ENCODE assay signal across 8 mouse cellular contexts in genomic region chr7:19282791-19283405, GRCm38 (mm10). TPM values are rescaled to one million over a fixed set of nuclear protein-coding genes. Genes with fewer than 3 reads are reported as not detected.
DNase-seq lines count a peak whose midpoint lies in the region; ATAC-seq lines count a peak whose summit lies in the region.

No protein-coding gene starts in this region.

- peak overlapping the region; percentile 99 for H3K4me2 ChIP-seq in embryonic facial prominence, embryonic 15.5 days (replicated peaks)
- H3K4me2 ChIP-seq in limb, embryonic 12.5 days = peak overlapping the region; percentile 98
- peak overlapping the region; percentile 83 for H3K4me2 ChIP-seq in midbrain, embryonic 14.5 days (ENCODE audit: low read length)

- peak overlapping the region; percentile 57 for H3K4me3 ChIP-seq in embryonic facial prominence, embryonic 15.5 days (replicated peaks)
- peak overlapping the region; percentile 91 for H3K4me3 ChIP-seq in hindbrain, embryonic 10.5 days
- H3K4me3 ChIP-seq in limb, embryonic 12.5 days (replicated peaks) = peak overlapping the region; percentile 58
- peak overlapping the region; percentile 94 for H3K4me3 ChIP-seq in midbrain, embryonic 14.5 days (replicated peaks; ENCODE audit: low read depth, low read length)

- WGBS in embryonic facial prominence, embryonic 15.5 days = under 1% methylated on average over 35 of the region's 35 CpGs
- 1% methylated on average over 35 of the region's 35 CpGs for WGBS in hindbrain, embryonic 10.5 days
- WGBS in limb, embryonic 12.5 days = 1% methylated on average over 33 of the region's 35 CpGs
- 1% methylated on average over 34 of the region's 35 CpGs for WGBS in midbrain, embryonic 14.5 days

- peaks cover 48% of the 10 kb centered on the region for H3K27me3 ChIP-seq in embryonic facial prominence, embryonic 15.5 days
- H3K27me3 ChIP-seq in hindbrain, embryonic 10.5 days (ENCODE audit: insufficient read depth, poor library complexity, severe bottlenecking) = peaks cover 54% of the 10 kb centered on the region
- H3K27me3 ChIP-seq in limb, embryonic 12.5 days = peaks cover 67% of the 10 kb centered on the region
- peaks cover 36% of the 10 kb centered on the region for H3K27me3 ChIP-seq in midbrain, embryonic 14.5 days (ENCODE audit: control insufficient read depth, insufficient read depth, low read length)

- no peak overlapping the region for H3K27ac ChIP-seq in embryonic facial prominence, embryonic 15.5 days (replicated peaks)
- peak overlapping the region; percentile 94 for H3K27ac ChIP-seq in hindbrain, embryonic 10.5 days
- H3K27ac ChIP-seq in limb, embryonic 12.5 days = peak overlapping the region; percentile 17; the same call in 1 of the 2 replicates
- peak overlapping the region; percentile 96 for H3K27ac ChIP-seq in midbrain, embryonic 14.5 days (replicated peaks; ENCODE audit: low read depth, low read length)

- peak overlapping the region; percentile 29 for H3K9ac ChIP-seq in embryonic facial prominence, embryonic 15.5 days
- H3K9ac ChIP-seq in limb, embryonic 12.5 days (replicated peaks) = peak overlapping the region; percentile 50
- H3K9ac ChIP-seq in midbrain, embryonic 14.5 days (replicated peaks; ENCODE audit: low read length) = peak overlapping the region; percentile 99

- DNase-seq in left cerebral cortex, adult 18-20 months (ENCODE audit: low spot score in 2 of 2) = peak; percentile 34 to 47
- no peak for DNase-seq in left cerebral cortex, adult 11 months (ENCODE audit: low spot score)
- DNase-seq in adrenal gland, postnatal 25 days = peak; percentile 77
- peak; percentile 72 for DNase-seq in hindbrain, embryonic 10.5 days (ENCODE audit: low spot score)
- DNase-seq in midbrain, embryonic 14.5 days = peak; percentile 71
- peak; percentile 59 for DNase-seq in testis, postnatal 14 days (ENCODE audit: low spot score)

- peak; percentile 67; the same call in 1 of the 2 replicates for ATAC-seq in embryonic facial prominence, embryonic 15.5 days (ENCODE audit: insufficient number of reproducible peaks, low FRiP score, low TSS enrichment, low read depth)
- ATAC-seq in limb, embryonic 12.5 days (ENCODE audit: insufficient number of reproducible peaks, insufficient read depth, low FRiP score, low TSS enrichment, low read depth) = peak; percentile 48
- peak; percentile 72 for ATAC-seq in midbrain, embryonic 14.5 days (ENCODE audit: low FRiP score, low TSS enrichment)

- peaks cover 24% of the 10 kb centered on the region for H3K4me1 ChIP-seq in embryonic facial prominence, embryonic 15.5 days
- H3K4me1 ChIP-seq in hindbrain, embryonic 10.5 days (replicated peaks) = peaks cover 27% of the 10 kb centered on the region
- peaks cover 17% of the 10 kb centered on the region for H3K4me1 ChIP-seq in limb, embryonic 12.5 days (replicated peaks)
- peaks cover 16% of the 10 kb centered on the region for H3K4me1 ChIP-seq in midbrain, embryonic 14.5 days (ENCODE audit: control insufficient read depth, insufficient read depth, low read length)

- H3K9me3 ChIP-seq in embryonic facial prominence, embryonic 15.5 days (replicated peaks) = no peaks in the 10 kb centered on the region
- 0 out of 2 replicates have a peak, but pooled peaks cover 3% of the 10 kb centered on the region for H3K9me3 ChIP-seq in hindbrain, embryonic 10.5 days
- H3K9me3 ChIP-seq in limb, embryonic 12.5 days = no peaks in the 10 kb centered on the region
- H3K9me3 ChIP-seq in midbrain, embryonic 14.5 days (ENCODE audit: control insufficient read depth, low read length) = no peaks in the 10 kb centered on the region

- H3K36me3 ChIP-seq in embryonic facial prominence, embryonic 15.5 days = no peaks in the 10 kb centered on the region
- H3K36me3 ChIP-seq in hindbrain, embryonic 10.5 days = peaks cover 17% of the 10 kb centered on the region
- no peaks in the 10 kb centered on the region for H3K36me3 ChIP-seq in limb, embryonic 12.5 days
- peaks cover 16% of the 10 kb centered on the region for H3K36me3 ChIP-seq in midbrain, embryonic 14.5 days (ENCODE audit: control insufficient read depth, insufficient read depth, low read length)

RNA-seq across cellular contexts. Expression of gene Rtn2, which starts 0.5 kb away (rescaled TPM):
- 100 to 1,000 TPM; 128 to 129 TPM for total RNA-seq in left cerebral cortex, adult 18-20 months (2021)
- 2.5 and 5.3 TPM in 2 replicates for total RNA-seq in adrenal gland, postnatal 25 days (2021)
- 39.2 and 41.9 TPM in 2 replicates for polyA plus RNA-seq in embryonic facial prominence, embryonic 15.5 days (2015; fragmentation: Nextera tagmentation; extraction: Ambion mirVana)
- polyA plus RNA-seq in hindbrain, embryonic 10.5 days (2016; fragmentation: Nextera tagmentation; extraction: Ambion mirVana) = 37.3 and 67.8 TPM in 2 replicates
- polyA plus RNA-seq in limb, embryonic 12.5 days (2016; fragmentation: Nextera tagmentation; extraction: Ambion mirVana) = 12.4 and 12.8 TPM in 2 replicates
- polyA plus RNA-seq in midbrain, embryonic 14.5 days (2014; fragmentation: Nextera tagmentation; extraction: Ambion mirVana) = 100.0 and 101 TPM in 2 replicates

RNA-seq across cellular contexts. Expression of gene Ppm1n, which starts 3.0 kb away (rescaled TPM):
- total RNA-seq in left cerebral cortex, adult 18-20 months (2021) = not detected
- total RNA-seq in adrenal gland, postnatal 25 days (2021) = not detected in 2 replicates
- polyA plus RNA-seq in embryonic facial prominence, embryonic 15.5 days (2015; fragmentation: Nextera tagmentation; extraction: Ambion mirVana) = 0.14 and 0.41 TPM in 2 replicates
- 0.30 and 0.42 TPM in 2 replicates for polyA plus RNA-seq in hindbrain, embryonic 10.5 days (2016; fragmentation: Nextera tagmentation; extraction: Ambion mirVana)
- not detected in 2 replicates for polyA plus RNA-seq in limb, embryonic 12.5 days (2016; fragmentation: Nextera tagmentation; extraction: Ambion mirVana)
- polyA plus RNA-seq in midbrain, embryonic 14.5 days (2014; fragmentation: Nextera tagmentation; extraction: Ambion mirVana) = 0.62 and 1.2 TPM in 2 replicates

RNA-seq across cellular contexts. Expression of gene Vasp, which starts 11.3 kb away (rescaled TPM):
- 10 to 100 TPM; 13.6 to 15.1 TPM for total RNA-seq in left cerebral cortex, adult 18-20 months (2021)
- total RNA-seq in adrenal gland, postnatal 25 days (2021) = 47.4 and 61.4 TPM in 2 replicates
- polyA plus RNA-seq in embryonic facial prominence, embryonic 15.5 days (2015; fragmentation: Nextera tagmentation; extraction: Ambion mirVana) = 85.2 TPM in 2 replicates
- 58.8 and 62.0 TPM in 2 replicates for polyA plus RNA-seq in hindbrain, embryonic 10.5 days (2016; fragmentation: Nextera tagmentation; extraction: Ambion mirVana)
- polyA plus RNA-seq in limb, embryonic 12.5 days (2016; fragmentation: Nextera tagmentation; extraction: Ambion mirVana) = 66.4 and 68.8 TPM in 2 replicates
- polyA plus RNA-seq in midbrain, embryonic 14.5 days (2014; fragmentation: Nextera tagmentation; extraction: Ambion mirVana) = 28.9 and 29.1 TPM in 2 replicates

RNA-seq across cellular contexts. Expression of gene Fosb, which starts 27.0 kb away (rescaled TPM):
- total RNA-seq in left cerebral cortex, adult 18-20 months (2021) = 10 to 100 TPM; 20.9 to 54.7 TPM
- total RNA-seq in adrenal gland, postnatal 25 days (2021) = 1.0 and 1.3 TPM in 2 replicates
- 0.21 and 0.69 TPM in 2 replicates for polyA plus RNA-seq in embryonic facial prominence, embryonic 15.5 days (2015; fragmentation: Nextera tagmentation; extraction: Ambion mirVana)
- polyA plus RNA-seq in hindbrain, embryonic 10.5 days (2016; fragmentation: Nextera tagmentation; extraction: Ambion mirVana) = not detected in 2 replicates
- polyA plus RNA-seq in limb, embryonic 12.5 days (2016; fragmentation: Nextera tagmentation; extraction: Ambion mirVana) = 0.18 and 0.20 TPM in 2 replicates
- not detected in 2 replicates for polyA plus RNA-seq in midbrain, embryonic 14.5 days (2014; fragmentation: Nextera tagmentation; extraction: Ambion mirVana)

RNA-seq across cellular contexts. Expression of gene Opa3, which starts 54.8 kb away (rescaled TPM):
- 10 to 100 TPM; 47.3 to 47.6 TPM for total RNA-seq in left cerebral cortex, adult 18-20 months (2021)
- 26.9 and 30.6 TPM in 2 replicates for total RNA-seq in adrenal gland, postnatal 25 days (2021)
- 30.8 and 32.5 TPM in 2 replicates for polyA plus RNA-seq in embryonic facial prominence, embryonic 15.5 days (2015; fragmentation: Nextera tagmentation; extraction: Ambion mirVana)
- 47.8 and 51.1 TPM in 2 replicates for polyA plus RNA-seq in hindbrain, embryonic 10.5 days (2016; fragmentation: Nextera tagmentation; extraction: Ambion mirVana)
- polyA plus RNA-seq in limb, embryonic 12.5 days (2016; fragmentation: Nextera tagmentation; extraction: Ambion mirVana) = 38.7 and 39.5 TPM in 2 replicates
- polyA plus RNA-seq in midbrain, embryonic 14.5 days (2014; fragmentation: Nextera tagmentation; extraction: Ambion mirVana) = 33.2 and 35.0 TPM in 2 replicates

Comparison
In these comparisons a context has a peak if more than half of its experiments do, and no peak if none do; other contexts are left out.
1. H3K9ac ChIP-seq: peak in every context shown above with its lines; median percentile 99 in midbrain, embryonic 14.5 days; 50 in limb, embryonic 12.5 days; 29 in embryonic facial prominence, embryonic 15.5 days.